Mouse (Mus musculus): ENCODE measurements at regions not wholly inside any gene's neighbourhood (a gene's known extent, or its start where the extent isn't known, plus 50 kb on each side); places are given as distances from the start of the nearest gene placed in this dataset.

GRCm38 (mm10) chr2:167792330-167792729 lies 102.7 kb upstream of the Tmem189 start:
- TF ChIP-seq CTCF (IDR thresholded peaks at IDR 0.05; ENCODE audit: borderline replicate concordance, extremely low read depth, insufficient read depth, insufficient read length) = no peak
- TF ChIP-seq POLR2A (IDR thresholded peaks at IDR 0.05; ENCODE audit: borderline replicate concordance, extremely low read depth, insufficient read depth, insufficient read length, poor library complexity, severe bottlenecking) = no peak
